In the genomic region with DNA sequence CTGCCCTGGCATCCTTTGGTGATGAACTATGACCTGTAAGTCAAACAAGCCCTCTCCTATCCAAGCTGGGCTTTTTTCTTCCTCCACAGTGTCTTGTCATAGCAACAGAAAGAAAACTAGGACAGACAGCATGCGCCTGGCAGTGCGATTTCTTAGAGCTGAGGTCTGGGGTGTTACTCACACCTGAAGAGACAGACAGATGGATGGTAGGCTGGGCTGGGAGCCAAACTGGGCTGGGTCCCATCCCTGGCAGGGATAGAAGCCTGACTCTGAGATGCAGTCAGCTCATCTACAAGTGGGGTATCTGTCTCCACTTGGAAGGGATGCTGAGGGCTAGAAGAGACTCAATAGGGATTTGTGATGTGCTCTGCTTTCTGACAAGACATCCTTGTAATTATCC, we compare ENCODE assay signal across 19 mouse cellular contexts. TPM values are rescaled to one million over a fixed set of nuclear protein-coding genes. Genes with fewer than 3 reads are reported as not detected.
DNase-seq lines count a peak whose midpoint lies in the region; ATAC-seq and TF ChIP-seq lines count a peak whose summit lies in the region.
"Had no signal": no experiment of that assay in that cellular context is flagged by ENCODE, and none has a peak within 500 bp of the region (broad histone marks: within the 10 kb centered on the region; RNA-seq: fewer than 3 reads in every experiment).

No protein-coding gene starts in this region.

- no peaks in the 10 kb centered on the region for H3K4me1 ChIP-seq in forebrain, postnatal 0 days (ENCODE audit: insufficient read depth)
- H3K4me1 ChIP-seq in forebrain, embryonic 10.5 days: no peaks in the 10 kb centered on the region

- no peak overlapping the region for H3K4me3 ChIP-seq in forebrain, postnatal 0 days (ENCODE audit: low read depth, low read length)
- no peak overlapping the region for H3K4me3 ChIP-seq in forebrain, embryonic 10.5 days
- H3K4me3 ChIP-seq: erythroblast, embryonic 14.5 days; neural tube, embryonic 13.5 days had no signal

- WGBS in forebrain, postnatal 0 days: 60% methylated on average over 2 of the region's 2 CpGs
- 90% methylated on average over 2 of the region's 2 CpGs for WGBS in forebrain, embryonic 10.5 days

- no peak for TF ChIP-seq CTCF in forebrain, postnatal 0 days (IDR thresholded peaks at IDR 0.05; ENCODE audit: low read depth)

- no peaks in the 10 kb centered on the region for H3K27me3 ChIP-seq in forebrain, postnatal 0 days (ENCODE audit: insufficient read depth, low read length)
- H3K27me3 ChIP-seq in forebrain, embryonic 10.5 days (ENCODE audit: poor library complexity, severe bottlenecking): no peaks in the 10 kb centered on the region
- H3K27me3 ChIP-seq: neural tube, embryonic 13.5 days had no signal

- DNase-seq in forebrain, postnatal 0 days: peak; percentile 39
- no peak for DNase-seq in forebrain, embryonic 10.5 days (ENCODE audit: extremely low spot score, low spot score)
- DNase-seq in cerebellum, adult 11 months: peak; percentile 75
- DNase-seq in frontal cortex, adult 2 months (ENCODE audit: extremely low spot score in 1 of 2, low spot score in 1 of 2): peak; percentile 62 to 84
- DNase-seq in natural killer cell, adult 2 months (ENCODE audit: low spot score in 2 of 2): peak; percentile 43 to 56
- DNase-seq in spleen, postnatal 14 days (ENCODE audit: low spot score in 2 of 2): no peak
- DNase-seq in thymus, postnatal 10 days (ENCODE audit: low spot score in 2 of 2): no peak
- DNase-seq: heart, adult 18-20 months; lung, adult 2 months; spleen, adult 18-20 months; thymus, adult 2 months had no signal

- ATAC-seq in forebrain, postnatal 0 days: peak; percentile 34; the same call in 1 of the 2 replicates
- ATAC-seq in monocyte, adult 5-6 weeks (replicated peaks; ENCODE audit: insufficient number of reproducible peaks, low FRiP score, low TSS enrichment, poor library complexity, severe bottlenecking): no peak

- no peak overlapping the region for H3K9ac ChIP-seq in forebrain, postnatal 0 days
- H3K9ac ChIP-seq: neural tube, embryonic 13.5 days had no signal

- no peak overlapping the region for H3K4me2 ChIP-seq in forebrain, postnatal 0 days (ENCODE audit: low read depth)
- H3K4me2 ChIP-seq: neural tube, embryonic 13.5 days had no signal

- H3K9me3 ChIP-seq in forebrain, postnatal 0 days (ENCODE audit: low read length): no peaks in the 10 kb centered on the region
- no peaks in the 10 kb centered on the region for H3K9me3 ChIP-seq in forebrain, embryonic 10.5 days
- H3K9me3 ChIP-seq: G1E; neural tube, embryonic 13.5 days had no signal

- no peak overlapping the region for H3K27ac ChIP-seq in forebrain, postnatal 0 days (ENCODE audit: low read depth, low read length)
- H3K27ac ChIP-seq in forebrain, embryonic 10.5 days: no peak overlapping the region
- H3K27ac ChIP-seq: neural tube, embryonic 13.5 days had no signal

- H3K36me3 ChIP-seq in forebrain, postnatal 0 days (ENCODE audit: insufficient read depth): no peaks in the 10 kb centered on the region
- no peaks in the 10 kb centered on the region for H3K36me3 ChIP-seq in forebrain, embryonic 10.5 days (replicated peaks)
- H3K36me3 ChIP-seq: G1E; neural tube, embryonic 13.5 days had no signal

RNA-seq across cellular contexts. Expression of a gene that starts 8.6 kb away (rescaled TPM):
- total RNA-seq in forebrain, postnatal 0 days (2014; rRNA removed): 10.8 and 13.9 TPM in 2 replicates
- polyA plus RNA-seq in forebrain, postnatal 0 days (2015; fragmentation: Nextera tagmentation; extraction: Ambion mirVana): 10.3 and 12.7 TPM in 2 replicates
- 12.3 and 13.0 TPM in 2 replicates for polyA plus RNA-seq in forebrain, embryonic 10.5 days (2016; fragmentation: Nextera tagmentation; extraction: Ambion mirVana)
- polyA plus RNA-seq in frontal cortex, adult 2 months (2012; rRNA removed): 30.3 and 30.5 TPM in 2 replicates
- total RNA-seq in monocyte, adult 5-6 weeks (2017): 13.3 to 21.5 TPM (median 20.8 TPM) in 3 replicates

RNA-seq across cellular contexts. Expression of a gene that starts 29.3 kb away (rescaled TPM):
- total RNA-seq in forebrain, postnatal 0 days (2014; rRNA removed): 171 and 177 TPM in 2 replicates
- 75.5 and 96.1 TPM in 2 replicates for polyA plus RNA-seq in forebrain, postnatal 0 days (2015; fragmentation: Nextera tagmentation; extraction: Ambion mirVana)
- polyA plus RNA-seq in forebrain, embryonic 10.5 days (2016; fragmentation: Nextera tagmentation; extraction: Ambion mirVana): 0.68 and 0.78 TPM in 2 replicates
- 354 and 368 TPM in 2 replicates for polyA plus RNA-seq in frontal cortex, adult 2 months (2012; rRNA removed)
- total RNA-seq in monocyte, adult 5-6 weeks (2017): 0.10 TPM in 1 of 3 replicates, not detected in the others
- total RNA-seq: common myeloid progenitor, adult 5-6 weeks; hematopoietic stem cell, adult 5-6 weeks; megakaryocyte-erythroid progenitor cell, adult 5-6 weeks had no signal
- polyA plus RNA-seq: erythroblast, embryonic 14.5 days; G1E; kidney, embryonic 16.5 days had no signal

RNA-seq across cellular contexts. Expression of a gene that starts 42.5 kb away (rescaled TPM):
- total RNA-seq in forebrain, postnatal 0 days (2014; rRNA removed): 296 and 353 TPM in 2 replicates
- polyA plus RNA-seq in forebrain, postnatal 0 days (2015; fragmentation: Nextera tagmentation; extraction: Ambion mirVana): 477 and 530 TPM in 2 replicates
- 435 and 463 TPM in 2 replicates for polyA plus RNA-seq in forebrain, embryonic 10.5 days (2016; fragmentation: Nextera tagmentation; extraction: Ambion mirVana)
- 343 and 355 TPM in 2 replicates for polyA plus RNA-seq in frontal cortex, adult 2 months (2012; rRNA removed)
- 214 to 260 TPM (median 240 TPM) in 3 replicates for total RNA-seq in monocyte, adult 5-6 weeks (2017)

Comparison
In these comparisons a context has a peak if more than half of its experiments do, and no peak if none do; other contexts are left out.
1. DNase-seq: peak in forebrain, postnatal 0 days (single experiment), cerebellum, adult 11 months (single experiment), frontal cortex, adult 2 months (2 of 2) and natural killer cell, adult 2 months (2 of 2); none in forebrain, embryonic 10.5 days (single experiment), spleen, postnatal 14 days (0 of 2) and thymus, postnatal 10 days (0 of 2).
2. RNA of a gene that starts 29.3 kb away (polyA plus RNA-seq): 354 to 368 TPM in frontal cortex, adult 2 months and 75.5 to 96.1 TPM in forebrain, postnatal 0 days; 0.68 to 0.78 TPM in forebrain, embryonic 10.5 days; every median in the first group is over 10 times any median in the second.